Mouse (Mus musculus) limb, embryonic 10.5 days (tissue): ENCODE results near the gene Il1f6. TPM values are rescaled to one million over a fixed set of nuclear protein-coding genes. Genes with fewer than 3 reads are reported as not detected.
"Not testable (repeated sequence)": the region's sequence is repeated elsewhere in the genome, so short reads cannot be mapped to it uniquely, and the experiment has no call there.

Experiments used
- DNase-seq: peaks from one replicate; pipeline ENCODE4 v3.0.0-alpha.2; 2017; ENCODE audit warnings: low spot score
- H3K27ac ChIP-seq: fragments of 300-500 bp; sonication (generic); 2 replicates; pipeline ENCODE4 v1.5.1; 2016; ENCODE audit warnings: mild to moderate bottlenecking
- H3K27me3 ChIP-seq: fragments of 300-500 bp; sonication (generic); 2 replicates; pipeline ENCODE4 v1.6.1; 2016; ENCODE audit warnings: low read depth, mild to moderate bottlenecking; ENCODE audit not compliant: poor library complexity, severe bottlenecking
- H3K36me3 ChIP-seq: fragments of 300-500 bp; sonication (generic); 2 replicates; pipeline ENCODE4 v1.6.1; 2016; ENCODE audit warnings: mild to moderate bottlenecking, moderate library complexity
- H3K4me1 ChIP-seq: fragments of 300-500 bp; sonication (generic); 2 replicates; pipeline ENCODE4 v1.6.1; 2016
- H3K4me3 ChIP-seq: fragments of 300-500 bp; sonication (generic); 2 replicates; pipeline ENCODE4 v1.5.1; 2016; ENCODE audit warnings: mild to moderate bottlenecking, moderate library complexity
- H3K9me3 ChIP-seq: fragments of 300-500 bp; sonication (generic); replicated peaks from 2 replicates; pipeline ENCODE4 v1.6.1; 2016; ENCODE audit warnings: mild to moderate bottlenecking
- WGBS: fragments of 180-500 bp; shearing (Covaris S2); methylation state at CpG from one replicate; pipeline ENCODE4 v1.1.7; 2016; 5-methylcytosine and 5-hydroxymethylcytosine counted together
- polyA plus RNA-seq: library from polyadenylated mRNA; unstranded; fragments of >200 nt; fragmentation: Nextera tagmentation; extraction: Ambion mirVana; gene quantifications from 2 replicates; pipeline ENCODE4 v1.2.1, GENCODE M21; 2016

Il1f6 gene
- not detected in 2 replicates for polyA plus RNA-seq

GRCm38 (mm10) chr2:24215118-24215517 lies at the start of gene Il1f6:
Il1f6 (plus strand) TSS chr2:24215418.
- no peaks in the 10 kb centered on the region for H3K9me3 ChIP-seq
- no peak for DNase-seq
- no peak within 1 kb of the TSS for H3K27ac ChIP-seq
- WGBS, result 83% methylated on average over 2 of the region's 2 CpGs
- no peak within 1 kb of the TSS for H3K4me3 ChIP-seq
- no peaks in the 10 kb centered on the region for H3K4me1 ChIP-seq
- no peaks in the 10 kb centered on the region for H3K27me3 ChIP-seq
- no peaks in the 10 kb centered on the region for H3K36me3 ChIP-seq

- DNase-seq, result peak; percentile 49
- not testable (repeated sequence) for H3K4me1 ChIP-seq, H3K9me3 ChIP-seq, H3K4me3 ChIP-seq, H3K36me3 ChIP-seq, H3K27me3 ChIP-seq, H3K27ac ChIP-seq
- 24% methylated on average over 14 of the region's 14 CpGs for WGBS
These were observed 33.4 kb upstream of the Il1f6 start for GRCm38 (mm10) chr2:24181683-24182331.

- not testable (repeated sequence) for DNase-seq, H3K27me3 ChIP-seq, H3K36me3 ChIP-seq, H3K4me1 ChIP-seq, H3K4me3 ChIP-seq, H3K27ac ChIP-seq, H3K9me3 ChIP-seq
- 68% methylated on average over 13 of the region's 13 CpGs for WGBS
These were observed 32.6 kb upstream of the Il1f6 start for GRCm38 (mm10) chr2:24182423-24183147.

GRCm38 (mm10) chr2:24184092-24184491 lies 31.1 kb upstream of the Il1f6 start:
- DNase-seq, H3K4me3 ChIP-seq, H3K9me3 ChIP-seq: not testable (repeated sequence)

GRCm38 (mm10) chr2:24186176-24186575 lies 29.0 kb upstream of the Il1f6 start, which contains the start of gene Il1f9:
Il1f9 (plus strand) TSS chr2:24186476.
- Histone ChIP-seq H3K27me3 (no peaks in the 10 kb centered on the region), H3K4me3 (no peak within 1 kb of the TSS), H3K4me1 (no peaks in the 10 kb centered on the region), H3K27ac (no peak within 1 kb of the TSS), H3K36me3 (no peaks in the 10 kb centered on the region), H3K9me3 (no peaks in the 10 kb centered on the region)
- WGBS, result 90% methylated on average over 1 of the region's 1 CpGs
- no peak for DNase-seq

More at GRCm38 (mm10) chr2:24184092-24184491, 31.1 kb upstream of the Il1f6 start:
- not testable (repeated sequence) for H3K27ac ChIP-seq, H3K27me3 ChIP-seq, H3K36me3 ChIP-seq, H3K4me1 ChIP-seq

- no peak for DNase-seq
- Histone ChIP-seq H3K36me3 (no peaks in the 10 kb centered on the region), H3K4me1 (no peaks in the 10 kb centered on the region), H3K27ac (no peak overlapping the region), H3K9me3 (no peaks in the 10 kb centered on the region), H3K4me3 (no peak overlapping the region), H3K27me3 (no peaks in the 10 kb centered on the region)
- 81% methylated on average over 6 of the region's 6 CpGs for WGBS
These were observed 27.6 kb upstream of the Il1f6 start for GRCm38 (mm10) chr2:24187585-24187984.

GRCm38 (mm10) chr2:24188189-24188588 lies 27.0 kb upstream of the Il1f6 start:
- H3K9me3 ChIP-seq, result no peaks in the 10 kb centered on the region
- no peak overlapping the region for H3K27ac ChIP-seq
- H3K4me3 ChIP-seq, result no peak overlapping the region
- H3K4me1 ChIP-seq, result no peaks in the 10 kb centered on the region
- no peaks in the 10 kb centered on the region for H3K36me3 ChIP-seq
- no peaks in the 10 kb centered on the region for H3K27me3 ChIP-seq
- DNase-seq, result no peak
- 69% methylated on average over 1 of the region's 1 CpGs for WGBS

GRCm38 (mm10) chr2:24227191-24227590 lies 12.0 kb downstream of the Il1f6 start:
- Histone ChIP-seq H3K27ac (no peak overlapping the region), H3K27me3 (no peaks in the 10 kb centered on the region), H3K4me1 (no peaks in the 10 kb centered on the region), H3K36me3 (no peaks in the 10 kb centered on the region), H3K9me3 (no peaks in the 10 kb centered on the region), H3K4me3 (no peak overlapping the region)
- DNase-seq, result no peak
- 80% methylated on average over 2 of the region's 2 CpGs for WGBS

- no peak overlapping the region for H3K4me3 ChIP-seq
- no peak overlapping the region for H3K27ac ChIP-seq
- H3K9me3 ChIP-seq, result no peaks in the 10 kb centered on the region
- H3K27me3 ChIP-seq, result no peaks in the 10 kb centered on the region
- H3K4me1 ChIP-seq, result no peaks in the 10 kb centered on the region
- WGBS, result 92% methylated on average over 1 of the region's 1 CpGs
- H3K36me3 ChIP-seq, result no peaks in the 10 kb centered on the region
- DNase-seq, result no peak
These were observed 52.3 kb downstream of the Il1f6 start for GRCm38 (mm10) chr2:24267503-24267902.

- WGBS, result 85% methylated on average over 2 of the region's 2 CpGs
- no peak overlapping the region for H3K27ac ChIP-seq
- no peaks in the 10 kb centered on the region for H3K27me3 ChIP-seq
- no peak overlapping the region for H3K4me3 ChIP-seq
- DNase-seq, result no peak
- H3K9me3 ChIP-seq, result no peaks in the 10 kb centered on the region
- H3K4me1 ChIP-seq, result no peaks in the 10 kb centered on the region
- H3K36me3 ChIP-seq, result no peaks in the 10 kb centered on the region
These were observed 58.4 kb downstream of the Il1f6 start for GRCm38 (mm10) chr2:24273619-24274018.

GRCm38 (mm10) chr2:24275146-24275545 lies 59.9 kb downstream of the Il1f6 start:
- no peak for DNase-seq
- H3K4me3 ChIP-seq, result no peak overlapping the region
- no peak overlapping the region for H3K27ac ChIP-seq
- H3K36me3 ChIP-seq, result no peaks in the 10 kb centered on the region
- H3K27me3 ChIP-seq, result no peaks in the 10 kb centered on the region
- whole genome bisulfite sequencing, result 59% methylated on average over 1 of the region's 1 CpGs
- H3K9me3 ChIP-seq, result no peaks in the 10 kb centered on the region
- H3K4me1 ChIP-seq, result no peaks in the 10 kb centered on the region
